Mouse (Mus musculus) liver, postnatal 0 days (tissue): ENCODE results near the gene Fam228a.

Experiments used
- CTCF ChIP-seq: sonication (generic); IDR thresholded peaks from 2 replicates; pipeline ENCODE4 v1.5.1; 2016; ENCODE audit warnings: antibody characterized with exemption, low read depth
- EP300 ChIP-seq: IDR thresholded peaks from 2 replicates; pipeline ENCODE4 v1.6.1; 2016; ENCODE audit warnings: antibody characterized with exemption, low read depth, mild to moderate bottlenecking

DNA sequence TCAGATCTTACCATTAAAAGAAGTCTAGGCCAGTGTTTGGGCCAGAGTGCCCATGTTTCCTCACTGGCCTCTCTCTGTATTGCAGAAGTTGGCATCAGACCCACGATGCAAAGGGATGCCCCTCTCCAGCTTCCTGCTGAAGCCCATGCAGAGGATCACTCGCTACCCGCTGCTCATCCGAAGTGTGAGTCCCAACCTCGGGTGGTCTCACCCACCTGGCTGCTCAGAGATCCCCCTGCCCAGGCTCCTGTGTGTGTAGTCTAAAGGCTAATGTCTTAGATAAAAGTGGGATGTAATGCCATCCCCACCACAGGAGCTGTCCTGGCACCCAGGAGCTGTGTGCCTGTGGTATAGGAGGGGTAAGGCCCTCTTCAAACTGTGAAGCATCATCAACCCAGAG, 32.1 kb downstream of the Fam228a start:
- TF ChIP-seq CTCF (no peak), EP300 (no peak)
